Mouse (Mus musculus) heart, postnatal 36 days (tissue): Measurements from ENCODE around the gene Qsox2. TPM values are rescaled to one million over a fixed set of nuclear protein-coding genes. Genes with fewer than 3 reads are reported as not detected.

ENCODE experiments used
- DNase-seq, 2 experiments: peaks; one replicate each; pipeline ENCODE4 v3.0.0; 2021 to 2022
- intact Hi-C: fragments of 180-260 bp; cut with DNase I; formaldehyde crosslinking; loops from one replicate; pipeline ENCODE4 v1.15.1; 2025
- total RNA-seq, 2 experiments: library from RNA; stranded (reverse); gene quantifications; 2 replicates each; pipeline ENCODE4 v1.2.3; 2021

Gene Qsox2
- 10 to 100 TPM; 19.0 to 19.7 TPM for total RNA-seq

DNA sequence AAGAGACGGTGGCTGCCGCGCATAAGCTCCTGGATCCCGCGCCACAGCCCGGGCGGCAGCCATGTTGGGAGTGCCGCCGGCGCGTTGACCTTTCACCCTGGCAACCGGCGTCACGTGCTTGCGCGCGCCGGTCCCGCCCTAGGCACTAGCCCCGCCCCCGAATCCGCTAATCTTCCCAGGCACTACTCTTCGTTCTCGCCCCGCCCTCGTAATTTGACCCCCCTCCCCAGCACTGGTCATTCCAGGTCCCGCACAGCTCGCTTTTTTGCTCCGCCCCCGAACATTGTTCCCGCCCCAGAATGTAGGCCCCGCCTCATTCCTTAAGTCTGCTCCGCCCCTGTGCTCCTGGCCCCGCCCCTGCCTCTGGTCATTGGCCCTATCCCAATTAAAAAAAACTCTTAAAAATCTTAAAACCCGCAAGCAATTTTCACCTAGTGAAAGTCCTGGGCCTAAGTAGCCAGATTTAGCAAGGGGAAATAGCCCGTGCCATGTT, at the start of gene Qsox2:
TSS of gene Qsox2 (minus strand) at position 236 of the 493 bp plus-strand sequence.
- intact Hi-C loops: no loop called here
- DNase-seq: peak; percentile 88 to 90

DNA sequence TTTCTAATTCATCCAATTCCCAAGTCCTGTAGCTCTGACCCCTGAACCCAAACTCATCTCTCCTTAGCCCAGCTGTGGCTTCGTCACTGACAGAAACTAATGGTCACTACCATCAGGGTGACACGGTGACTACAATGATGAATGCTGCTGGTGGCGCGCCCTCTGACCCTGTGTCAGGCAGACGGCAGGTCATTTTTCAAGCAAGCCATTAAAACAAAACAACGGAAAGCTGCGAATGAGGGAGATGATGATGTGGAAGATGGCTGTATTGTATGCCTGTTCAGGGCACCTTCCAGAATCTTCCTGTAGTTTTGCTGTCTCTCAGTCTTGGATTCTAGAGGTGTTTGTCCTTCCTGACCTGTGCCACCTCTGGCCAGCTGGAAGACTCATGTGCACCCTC, 49.1 kb upstream of the Qsox2 start:
- no peak for DNase-seq
- intact Hi-C loops: no loop called here

DNA sequence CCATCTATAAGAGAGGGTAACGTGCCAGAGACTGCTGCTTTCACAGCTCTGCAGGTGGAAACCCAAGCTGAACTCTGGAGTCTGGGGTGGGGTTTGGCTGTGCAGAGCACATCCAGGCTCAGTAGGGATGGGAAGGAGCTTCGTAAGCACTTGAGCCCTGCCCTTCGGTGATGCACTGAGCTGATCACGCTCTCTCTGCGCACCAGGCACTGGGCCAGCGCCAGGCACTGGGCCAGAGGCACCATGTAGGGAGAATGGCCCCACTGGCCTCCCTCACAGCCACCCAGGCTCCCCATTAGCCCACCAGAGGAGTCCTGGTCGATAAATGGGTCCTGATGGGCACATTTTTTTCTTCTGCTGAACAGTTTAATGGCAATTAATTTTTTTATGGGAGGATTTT, 48.5 kb upstream of the Qsox2 start:
- intact Hi-C loops: no loop called here
- no peak for DNase-seq

DNA sequence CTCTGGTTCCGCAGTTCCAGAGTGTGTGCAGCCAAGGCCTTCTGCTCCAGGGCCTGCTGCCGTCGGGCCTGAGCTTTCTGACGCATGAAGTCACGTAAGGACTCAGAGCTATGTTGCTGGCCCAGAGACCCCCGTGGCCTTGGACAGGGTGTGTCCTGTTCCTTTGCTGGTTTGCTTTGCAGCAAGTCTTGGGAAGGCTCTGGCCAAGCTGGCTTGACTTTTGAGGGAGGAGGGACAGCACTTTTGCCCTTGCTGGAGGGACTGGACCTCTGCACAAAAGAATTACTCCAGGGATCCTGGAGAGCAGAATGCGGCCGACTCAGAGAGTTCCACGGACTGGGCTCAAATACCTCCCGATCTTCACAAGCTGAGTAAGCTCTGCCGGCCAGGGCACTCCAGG, 43.3 kb upstream of the Qsox2 start:
- intact Hi-C loops: no loop called here

DNA sequence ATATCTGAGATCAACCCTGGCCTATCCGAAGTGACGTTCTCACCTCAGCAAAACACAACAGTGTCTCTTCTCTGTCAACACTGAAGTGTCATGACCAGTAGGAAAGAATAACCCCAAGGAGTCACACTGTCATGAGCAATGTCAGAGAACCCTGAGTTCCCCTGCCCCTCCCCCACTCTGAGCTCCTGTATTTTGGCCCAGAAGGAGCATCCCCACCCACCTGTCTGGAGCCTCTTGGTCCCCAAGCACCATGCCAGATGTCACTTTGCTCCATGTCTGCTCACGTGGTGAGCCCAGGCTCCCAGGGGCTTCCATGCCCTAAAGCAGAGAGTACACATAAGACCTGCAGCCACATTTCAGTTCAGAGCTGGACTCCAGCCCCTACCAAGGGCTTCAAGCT, 42.4 kb upstream of the Qsox2 start:
- DNase-seq: no peak
- intact Hi-C loops: loop anchor here (10.0 kb wide), 1 partner anchor 445 kb away; no protein-coding TSS in a partner anchor

More for the DNA sequence above, 43.3 kb upstream of the Qsox2 start:
- DNase-seq: no peak

DNA sequence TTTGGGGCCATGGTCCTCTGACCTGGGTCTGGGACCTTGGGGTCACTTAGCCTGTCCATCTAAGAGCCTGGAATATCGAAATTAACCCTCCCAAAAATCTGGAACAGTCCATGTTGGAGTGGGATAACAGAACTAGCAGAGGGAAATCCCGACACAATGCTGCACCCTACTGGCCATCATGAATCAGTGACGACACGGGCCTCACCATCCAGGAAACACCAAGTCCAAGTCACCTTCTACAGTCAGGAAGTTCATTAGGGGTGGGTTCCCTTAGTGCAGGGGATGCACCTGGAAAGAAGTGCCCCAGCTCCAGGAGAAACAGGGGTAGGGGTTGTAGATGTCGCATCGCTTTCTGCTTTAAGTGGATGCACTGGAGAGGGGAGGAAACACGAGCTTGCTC, 36.3 kb upstream of the Qsox2 start:
- intact Hi-C loops: loop anchor here (1.0 to 10.0 kb wide), 4 partner anchors 91 to 439 kb away; no protein-coding TSS in a partner anchor
- peak; percentile 39 to 56 for DNase-seq

DNA sequence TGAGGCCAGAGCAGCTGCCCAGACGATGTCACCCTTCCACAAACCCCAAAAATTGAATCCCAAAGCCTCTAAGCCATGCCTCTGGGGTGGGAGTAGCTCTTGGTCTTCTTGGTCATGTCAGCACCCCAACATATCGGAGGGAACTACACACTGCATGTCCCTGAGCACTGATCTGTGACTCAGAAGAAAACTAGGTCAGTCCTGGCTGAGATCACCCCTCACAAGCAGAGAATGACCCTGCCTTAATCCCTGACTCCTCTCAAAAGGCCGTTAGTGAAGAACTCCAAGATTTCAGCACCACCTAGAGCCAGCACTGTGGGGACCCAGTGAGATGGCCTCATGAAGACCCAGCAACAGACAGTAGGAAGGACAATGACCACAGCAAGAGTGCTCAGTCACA, 30.9 kb upstream of the Qsox2 start:
- intact Hi-C loops: no loop called here

DNA sequence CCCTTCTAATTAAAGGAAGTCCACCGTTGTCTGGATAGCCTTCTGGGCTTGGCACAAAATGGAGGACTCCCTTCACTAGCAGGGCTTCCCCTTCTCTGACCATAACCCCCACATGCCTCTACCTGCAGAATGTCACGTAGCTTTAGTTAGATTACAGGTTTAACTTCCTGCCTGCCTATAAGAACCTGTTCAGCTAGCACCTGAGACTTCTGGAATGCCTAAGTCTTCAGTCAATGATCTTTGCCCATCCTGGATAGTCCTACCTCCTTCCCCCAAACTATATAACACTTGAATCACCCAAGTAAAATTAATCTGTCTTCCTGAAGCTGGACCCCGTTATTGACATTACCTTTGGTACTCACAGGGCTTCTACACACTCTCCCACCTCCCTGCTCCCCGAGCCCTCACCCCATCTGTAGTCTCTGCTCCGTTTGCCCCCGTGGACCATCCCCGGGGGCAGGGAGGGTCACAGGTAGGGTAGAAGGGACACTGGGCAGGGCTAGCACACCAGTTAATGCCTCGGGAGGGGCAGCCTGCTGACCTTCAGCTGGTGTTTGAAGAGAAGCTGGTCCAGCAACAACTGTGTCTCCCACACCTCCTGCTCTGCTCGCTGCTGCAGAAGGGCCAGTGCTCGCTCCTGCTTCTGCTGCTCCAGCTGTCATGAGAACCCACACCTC, 28.9 kb upstream of the Qsox2 start:
- intact Hi-C loops: no loop called here
- DNase-seq: no peak

More for the DNA sequence above, 30.9 kb upstream of the Qsox2 start:
- DNase-seq: no peak

DNA sequence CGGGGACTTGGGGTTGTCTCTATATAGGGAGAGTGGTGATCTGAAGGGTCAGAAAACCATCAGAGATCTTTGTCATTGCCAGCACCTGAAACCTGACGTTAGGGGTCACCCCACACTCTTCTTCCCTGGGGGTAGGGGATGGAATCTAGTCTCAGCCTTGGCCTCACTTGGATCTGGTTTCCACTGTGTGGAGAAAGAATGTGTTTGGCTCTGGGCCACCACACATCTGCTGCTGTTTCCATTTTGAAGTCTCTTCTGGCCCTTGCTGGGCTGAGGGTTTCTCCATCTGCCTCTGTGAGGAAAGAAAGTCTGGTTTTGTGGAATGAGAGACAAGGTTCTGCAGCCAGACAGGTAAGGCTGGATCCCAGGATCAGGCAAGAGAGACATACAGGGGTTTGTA, 27.8 kb upstream of the Qsox2 start:
- DNase-seq: no peak
- intact Hi-C loops: no loop called here

DNA sequence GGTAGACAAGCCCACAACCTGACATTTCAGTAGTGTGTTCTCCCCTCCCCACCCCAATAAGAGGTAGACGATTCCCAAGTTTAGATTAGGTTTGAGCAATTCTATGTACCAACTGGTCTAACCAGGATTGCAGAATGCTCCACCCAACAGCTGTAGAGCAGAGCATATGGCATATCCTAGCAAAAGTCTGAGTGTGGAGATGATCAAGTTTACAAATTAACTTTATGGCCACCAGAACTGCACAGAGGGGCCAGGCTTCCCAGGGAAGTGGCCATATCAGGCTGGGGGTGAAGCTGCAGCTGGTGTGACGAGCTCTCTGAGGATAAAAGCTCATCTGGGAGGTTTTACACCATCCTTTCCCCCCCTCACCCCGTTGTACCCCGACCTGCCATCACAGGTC, 27.3 kb upstream of the Qsox2 start:
- intact Hi-C loops: no loop called here

DNA sequence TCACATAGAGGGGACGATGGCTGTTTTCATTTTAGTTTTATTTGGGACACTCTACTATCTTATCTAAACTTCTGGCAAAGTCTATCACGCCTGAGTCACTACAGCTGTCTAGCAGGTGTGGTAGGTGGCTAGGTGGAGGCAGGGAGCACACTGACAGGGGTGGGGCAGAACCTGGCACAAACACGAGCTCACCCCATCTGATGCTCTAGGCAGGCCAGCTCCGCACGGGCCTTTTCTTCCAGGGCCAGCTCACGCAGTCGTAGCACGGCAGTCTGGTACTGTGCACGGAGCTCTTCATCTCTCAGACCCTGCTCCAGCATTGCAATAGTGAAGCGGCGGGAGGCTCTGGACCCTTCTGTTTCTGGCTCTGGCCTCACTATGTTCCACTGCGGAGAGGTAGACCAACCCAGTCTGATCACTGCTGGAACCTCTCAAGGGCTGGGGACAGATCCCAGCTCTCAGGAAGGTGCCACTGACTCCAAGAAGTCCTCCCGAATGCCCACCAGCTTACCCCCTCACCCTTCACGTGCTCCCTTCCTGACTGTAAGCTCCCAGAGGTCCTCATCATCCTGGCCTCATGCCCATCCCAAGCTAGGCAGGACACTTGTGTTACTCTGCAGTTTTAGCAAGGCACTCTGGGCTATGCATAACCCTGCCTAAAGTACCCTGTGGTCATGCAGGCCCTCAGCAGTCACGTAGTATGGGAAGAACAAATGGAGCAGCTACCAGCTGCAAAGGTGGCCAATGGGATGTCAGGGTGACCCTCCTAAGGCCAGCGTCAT, 20.2 kb upstream of the Qsox2 start:
- intact Hi-C loops: no loop called here

More for the DNA sequence above, 27.3 kb upstream of the Qsox2 start:
- no peak for DNase-seq

DNA sequence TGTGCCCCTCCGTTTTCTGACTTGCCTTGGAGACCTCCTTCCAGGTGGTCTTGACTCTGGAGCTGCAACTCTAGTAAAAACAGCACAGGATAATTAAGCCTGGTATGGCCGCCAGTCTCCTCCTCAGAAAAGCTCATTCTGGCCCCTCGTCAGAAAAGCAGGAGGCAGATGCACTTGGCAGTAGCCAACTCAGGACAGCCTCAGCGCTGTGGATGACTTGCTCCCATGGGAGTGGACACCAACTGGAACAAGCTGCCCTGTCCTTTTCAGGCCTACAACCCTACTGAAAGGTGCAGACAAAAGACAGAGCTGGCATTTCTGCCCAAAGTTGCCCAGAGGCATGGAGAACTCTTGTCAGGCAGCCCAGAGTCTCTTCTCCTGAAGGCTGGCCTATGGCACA, 17.5 kb upstream of the Qsox2 start:
- intact Hi-C loops: no loop called here
- DNase-seq: no peak

More for the DNA sequence above, 20.2 kb upstream of the Qsox2 start:
- DNase-seq: no peak

DNA sequence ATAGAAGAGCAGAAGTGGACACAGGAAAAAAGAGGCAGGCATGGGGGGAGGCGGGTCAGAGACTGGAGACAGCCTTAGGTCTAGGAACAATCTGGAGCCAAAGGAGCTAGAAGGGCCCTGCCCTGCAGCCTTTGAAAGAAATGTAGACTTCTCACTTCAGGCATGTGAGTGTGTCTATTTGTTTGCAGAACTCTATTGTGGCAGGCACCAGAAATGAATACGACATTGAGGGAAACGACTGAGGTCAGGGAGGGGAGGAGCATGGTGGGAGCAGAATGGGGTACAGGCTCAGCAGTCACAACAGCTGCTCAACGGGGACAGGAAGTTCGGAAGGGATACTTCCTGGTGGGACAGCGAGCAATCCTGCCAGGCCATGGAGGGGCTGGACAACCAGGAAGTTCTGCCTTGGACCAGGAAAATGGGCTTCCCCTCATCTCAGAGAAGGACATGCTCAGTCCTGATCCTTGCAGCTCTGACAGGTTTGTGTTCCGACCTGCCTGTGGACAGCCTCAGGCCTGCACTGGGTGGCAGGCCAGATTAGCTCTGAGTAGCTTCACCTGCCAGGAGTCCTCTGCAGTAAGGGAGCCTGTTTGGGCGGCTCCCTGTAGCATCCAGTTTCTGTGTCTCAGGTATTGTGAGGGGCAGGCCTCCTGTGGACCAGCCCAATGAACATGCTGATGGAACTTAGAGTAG, 15.3 kb upstream of the Qsox2 start:
- no peak for DNase-seq
- intact Hi-C loops: no loop called here

DNA sequence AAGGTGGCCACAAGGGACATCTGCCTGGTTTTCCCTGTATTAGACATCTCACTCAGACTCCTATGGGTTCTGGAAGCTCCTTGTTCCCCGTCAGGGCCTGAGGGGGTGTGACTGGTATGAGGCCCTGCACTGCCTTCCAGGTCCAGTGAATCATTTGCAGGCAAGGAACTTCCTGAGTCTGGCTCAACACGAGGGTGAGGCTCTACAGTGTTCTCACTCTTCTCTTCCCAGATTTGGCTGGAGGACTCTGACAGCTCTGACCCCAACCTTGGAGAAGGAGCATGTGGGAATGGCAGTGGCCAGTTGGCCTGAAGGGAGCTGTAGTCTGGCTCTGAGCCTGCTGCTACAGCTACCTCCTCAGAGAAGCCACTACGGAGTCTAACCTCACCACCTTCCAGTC, 10.2 kb upstream of the Qsox2 start:
- intact Hi-C loops: no loop called here
- no peak for DNase-seq

DNA sequence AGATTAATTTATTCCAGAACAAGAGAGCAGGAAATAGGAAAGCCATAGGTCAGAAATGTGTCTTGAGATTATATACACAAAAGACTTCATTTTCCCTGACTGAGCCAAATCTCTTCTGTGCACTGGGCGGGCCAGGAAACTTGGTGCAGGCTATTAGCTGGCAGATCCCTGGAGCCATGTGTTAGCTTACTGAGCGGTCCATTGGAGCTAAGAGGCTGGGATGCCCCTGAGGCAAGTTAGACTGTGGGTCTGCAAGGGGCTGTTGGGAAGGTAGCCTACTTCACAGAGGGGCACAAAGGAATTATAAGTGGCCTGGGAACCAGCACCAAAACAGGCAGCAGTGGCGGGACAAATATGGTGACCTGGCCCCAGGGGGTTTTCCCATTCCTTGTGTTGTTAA, 3.5 kb upstream of the Qsox2 start:
- intact Hi-C loops: no loop called here
- no peak for DNase-seq

DNA sequence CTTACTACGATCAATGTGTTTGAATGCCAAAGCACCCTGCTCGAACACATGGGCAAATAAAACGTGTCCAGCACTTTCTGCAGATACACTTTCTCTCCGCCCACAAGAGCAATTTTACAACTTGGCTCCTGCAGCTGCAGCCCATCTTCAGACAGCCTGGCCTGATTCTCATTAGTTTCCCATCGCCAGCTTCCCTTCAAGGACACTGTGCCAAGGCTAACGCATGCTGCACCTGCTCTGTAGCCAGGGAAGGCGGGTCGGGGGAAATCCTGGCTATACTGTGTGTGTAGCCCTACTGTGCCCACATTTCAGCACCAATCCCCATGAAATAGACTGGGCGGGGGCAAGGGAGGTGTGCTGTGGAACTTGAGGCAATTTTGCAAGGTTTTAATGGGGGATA, 3.0 kb upstream of the Qsox2 start:
- intact Hi-C loops: no loop called here

DNA sequence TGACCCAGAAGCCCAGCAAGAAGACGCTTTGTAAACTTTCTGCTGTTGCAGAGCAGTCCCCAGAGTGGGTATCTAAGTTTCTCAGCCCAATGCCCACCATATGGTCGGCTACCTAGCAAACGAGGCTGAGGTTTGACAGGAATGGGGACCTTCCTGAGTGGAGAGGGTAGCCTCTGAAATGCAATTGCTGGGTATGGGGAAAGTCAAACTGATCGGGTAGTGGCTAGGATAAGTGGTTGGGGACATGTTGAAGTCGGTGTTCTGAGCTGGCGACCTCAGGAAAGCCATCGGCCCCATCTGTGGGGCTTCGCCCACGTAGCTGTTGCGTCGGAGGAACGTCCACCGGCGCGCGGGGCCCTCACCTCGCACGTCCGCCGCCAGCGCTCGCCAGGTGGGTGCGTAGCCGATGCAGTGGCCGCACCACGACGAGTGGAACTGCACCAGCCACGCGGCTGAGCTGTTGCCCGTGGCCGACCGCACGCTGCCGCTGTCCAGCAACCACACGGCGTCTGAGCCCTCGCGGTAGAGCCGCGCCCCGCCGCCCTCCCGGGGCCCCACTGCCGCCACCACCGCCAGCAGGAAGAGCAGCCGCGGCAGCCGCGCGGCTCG, 540 bp downstream of the Qsox2 start:
- intact Hi-C loops: no loop called here
- DNase-seq: peak in 1 of 2 experiments; percentile 11

More for the DNA sequence above, 3.0 kb upstream of the Qsox2 start:
- DNase-seq: no peak

DNA sequence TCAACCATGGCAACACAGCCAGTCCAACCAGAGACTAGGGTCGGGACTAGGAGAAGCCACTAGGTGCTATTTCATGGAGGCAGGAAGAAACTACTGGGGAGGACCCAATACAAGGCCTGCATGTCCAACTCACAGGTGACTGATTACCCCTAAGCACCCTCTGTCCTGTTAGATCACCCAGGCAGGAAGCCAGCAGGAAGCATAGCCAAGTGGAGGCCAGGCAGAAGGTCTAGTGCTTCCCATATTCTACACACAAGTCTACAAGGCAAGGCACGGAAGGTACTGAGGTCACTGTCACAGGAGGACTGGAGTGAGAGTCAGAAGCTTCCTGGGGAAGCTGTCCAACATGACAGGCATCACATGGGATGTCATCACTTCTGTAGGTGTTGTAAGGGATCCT, 2.6 kb downstream of the Qsox2 start:
- DNase-seq: peak; percentile 33 to 39
- intact Hi-C loops: no loop called here

DNA sequence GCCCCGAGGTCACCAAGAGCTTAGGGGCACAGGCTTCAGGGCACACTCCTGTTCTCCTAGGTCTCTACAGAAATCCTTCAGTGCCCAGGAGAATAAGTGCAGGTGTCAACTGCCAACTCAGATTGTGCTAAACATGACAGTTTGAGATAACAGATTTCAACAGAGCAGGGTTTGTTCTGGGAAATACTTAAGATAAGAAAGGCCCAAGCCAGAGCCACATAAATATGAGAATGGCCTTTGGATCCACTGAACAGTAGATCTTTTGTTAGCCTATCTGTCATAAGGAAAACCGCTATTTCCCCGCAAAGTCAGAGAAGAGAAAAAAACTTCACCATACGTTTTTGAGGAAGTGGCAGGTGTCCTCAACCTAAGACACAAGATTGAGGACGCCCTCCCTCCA, 3.1 kb downstream of the Qsox2 start:
- intact Hi-C loops: no loop called here
- DNase-seq: no peak

DNA sequence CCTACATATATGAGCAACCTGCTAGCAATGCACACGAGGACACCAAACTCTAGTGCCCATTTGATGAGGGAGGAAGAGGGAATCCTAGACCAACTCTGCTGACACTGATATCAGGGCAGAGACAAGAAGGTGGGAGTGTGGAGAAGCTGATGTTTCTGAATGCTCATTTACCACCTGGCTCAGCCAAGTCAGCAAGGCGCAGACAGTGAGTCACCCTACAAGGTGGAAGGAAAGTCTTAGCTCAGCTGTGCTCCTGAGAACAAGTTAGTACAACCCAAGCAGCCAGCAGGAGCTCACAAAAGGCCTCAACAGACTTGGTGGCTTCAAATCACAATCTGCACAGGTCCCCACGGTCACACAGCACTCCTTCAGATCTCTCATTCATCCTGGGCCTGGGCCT, 6.0 kb downstream of the Qsox2 start:
- DNase-seq: no peak
- intact Hi-C loops: no loop called here

DNA sequence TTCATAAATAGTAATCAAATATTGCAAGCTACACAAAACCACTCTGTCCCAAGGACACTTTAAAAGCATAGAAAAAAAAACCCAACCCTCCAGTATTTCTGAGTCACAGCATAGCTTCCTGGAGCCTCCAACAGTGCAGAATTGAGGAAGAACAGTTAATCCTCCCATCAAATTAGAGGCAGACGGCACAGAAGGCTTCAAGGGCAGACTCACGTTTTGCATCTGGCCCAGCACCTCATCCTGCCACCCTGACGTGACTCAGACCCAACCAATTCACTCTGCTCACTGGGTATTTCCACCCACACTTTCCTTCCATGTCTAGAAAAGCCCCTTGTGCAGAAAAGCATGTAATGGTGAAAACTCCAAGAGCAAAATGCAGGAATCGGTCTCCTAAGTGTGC, 7.1 kb downstream of the Qsox2 start:
- intact Hi-C loops: no loop called here
- no peak for DNase-seq
